Mouse (Mus musculus) cortical plate, adult 2 months (tissue): ENCODE measurements at regions not wholly inside any gene's neighbourhood (a gene's known extent, or its start where the extent isn't known, plus 50 kb on each side); places are given as distances from the start of the nearest gene placed in this dataset.
"Not testable (repeated sequence)": the region's sequence is repeated elsewhere in the genome, so short reads cannot be mapped to it uniquely, and the experiment has no call there.

Experiments
- H3K27ac ChIP-seq: fragments of 200-500 bp; 2 replicates; pipeline ENCODE4 v1.5.1; 2012; ENCODE audit warnings: low read length, control low read depth, inconsistent platforms; ENCODE audit not compliant: insufficient read depth
- H3K4me1 ChIP-seq: fragments of 200-500 bp; 2 replicates; pipeline ENCODE4 v1.6.1; 2011; ENCODE audit warnings: low read length; ENCODE audit not compliant: control insufficient read depth, insufficient read depth
- H3K4me3 ChIP-seq: fragments of 200-500 bp; 2 replicates; pipeline ENCODE4 v1.5.1; 2011; ENCODE audit warnings: mild to moderate bottlenecking, low read length, control low read depth; ENCODE audit not compliant: insufficient read depth
- CTCF ChIP-seq: fragments of 200-500 bp; IDR thresholded peaks from 2 replicates; pipeline ENCODE4 v1.5.1; 2011; ENCODE audit warnings: mild to moderate bottlenecking, control low read depth, low read length; ENCODE audit not compliant: insufficient read depth; ENCODE audit errors: extremely low read depth
- POLR2A ChIP-seq: fragments of 200-500 bp; IDR thresholded peaks from 2 replicates; pipeline ENCODE4 v1.6.1; 2011; ENCODE audit warnings: mild to moderate bottlenecking, low read length, control low read depth; ENCODE audit not compliant: insufficient read depth; ENCODE audit errors: extremely low read depth

DNA sequence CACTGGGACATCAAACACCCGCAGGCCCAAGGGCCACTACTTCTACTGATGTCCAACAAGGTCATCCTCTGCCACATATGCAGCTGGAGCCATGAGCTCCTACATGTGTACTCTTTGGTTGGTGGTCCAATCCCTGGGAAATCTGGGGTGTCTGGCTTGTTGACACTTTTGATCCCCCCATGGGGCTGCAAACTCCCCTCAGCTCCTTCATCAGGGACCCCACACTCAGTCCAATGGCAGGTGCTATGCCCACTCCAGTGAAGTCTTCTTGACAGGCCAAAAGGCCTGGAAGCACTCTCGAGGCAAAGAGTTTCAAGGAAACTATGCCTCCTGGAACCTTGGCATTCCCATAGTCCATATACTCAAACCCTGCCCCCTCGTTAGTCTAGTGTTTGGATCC lies 570.8 kb upstream of the Smc2 start:
- Histone ChIP-seq H3K27ac (no peak overlapping the region), H3K4me1 (no peaks in the 10 kb centered on the region), H3K4me3 (no peak overlapping the region)
- TF ChIP-seq POLR2A (no peak), CTCF (no peak)

DNA sequence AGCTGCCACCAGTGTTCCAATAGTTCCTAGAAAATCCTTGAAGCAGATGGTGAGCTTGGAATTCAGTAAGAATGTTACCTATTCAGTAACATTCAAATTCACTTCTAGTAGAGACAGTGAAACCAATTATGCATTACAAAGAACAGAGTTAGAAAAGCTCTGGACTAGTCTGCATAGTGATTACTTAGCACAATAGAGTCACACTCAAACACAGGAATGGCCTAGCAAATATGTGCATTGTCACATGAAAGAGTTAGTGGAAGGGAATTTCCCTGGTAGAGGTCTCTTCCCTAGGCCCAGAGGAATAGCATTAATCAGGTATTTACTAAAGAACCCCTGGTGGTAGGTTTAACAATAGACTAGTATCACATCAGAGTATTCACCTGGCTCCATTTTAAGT lies 570.3 kb upstream of the Smc2 start:
- H3K27ac ChIP-seq, H3K4me3 ChIP-seq, H3K4me1 ChIP-seq: not testable (repeated sequence)

DNA sequence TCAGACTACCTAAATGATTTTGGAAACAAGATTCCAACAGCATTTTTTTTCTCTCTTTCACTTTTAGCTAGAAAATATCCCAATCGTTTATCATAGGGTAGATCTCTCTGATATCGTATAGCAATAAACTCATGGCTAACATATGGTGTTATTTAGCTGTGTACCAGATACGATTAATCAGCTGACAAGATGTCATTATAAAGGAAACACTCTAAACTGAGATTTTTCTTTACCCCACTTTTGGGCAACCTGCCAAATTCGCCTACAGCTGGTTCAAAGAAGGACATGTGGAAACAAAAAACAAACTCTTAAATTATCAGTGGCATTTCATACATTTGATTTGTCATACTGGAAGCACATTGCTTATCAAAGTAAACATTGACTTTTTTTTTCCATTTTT lies 553.6 kb upstream of the Smc2 start:
- Histone ChIP-seq H3K4me1 (no peaks in the 10 kb centered on the region), H3K4me3 (no peak overlapping the region), H3K27ac (no peak overlapping the region)
- TF ChIP-seq POLR2A (no peak), CTCF (no peak)

DNA sequence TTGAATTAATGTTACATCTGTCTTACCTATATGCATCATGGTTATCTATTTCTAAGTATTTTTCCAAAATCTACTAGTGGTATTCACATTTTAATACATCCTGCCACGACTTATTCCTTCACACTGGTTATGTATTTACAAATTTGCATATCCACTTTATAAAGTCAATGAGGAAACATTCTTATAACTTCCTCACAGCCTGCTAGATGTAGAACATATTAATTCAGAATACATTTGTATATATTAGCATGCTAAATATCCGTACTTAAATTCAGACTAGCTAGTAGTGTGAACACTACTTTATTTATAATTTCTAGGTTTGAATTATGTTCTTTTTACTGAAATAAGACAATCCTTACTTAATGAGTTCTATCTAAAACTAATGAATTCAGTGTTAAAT lies 549.8 kb upstream of the Smc2 start:
- no peak overlapping the region for H3K4me3 ChIP-seq
- no peak for TF ChIP-seq CTCF
- no peak for TF ChIP-seq POLR2A
- H3K4me1 ChIP-seq: no peaks in the 10 kb centered on the region
- no peak overlapping the region for H3K27ac ChIP-seq

DNA sequence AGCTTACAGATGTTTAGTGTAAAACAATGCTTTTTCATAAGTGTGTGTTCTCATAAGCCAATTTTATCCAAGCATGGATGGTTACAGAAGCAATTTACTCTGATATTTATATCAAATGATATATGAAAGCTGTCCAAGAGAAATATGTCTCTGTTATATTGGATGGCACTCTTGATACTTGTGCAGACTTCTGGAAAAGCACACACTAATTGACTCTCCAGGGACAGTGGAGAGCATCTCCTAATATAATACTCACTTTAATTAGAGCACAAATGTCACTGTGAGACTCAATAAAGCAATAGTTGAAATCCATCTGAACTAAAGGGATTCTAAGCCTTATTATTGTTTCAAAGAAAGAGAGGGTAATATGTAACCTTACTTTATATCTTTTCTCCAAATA lies 510.8 kb upstream of the Smc2 start:
- no peak overlapping the region for H3K4me3 ChIP-seq
- H3K4me1 ChIP-seq: no peaks in the 10 kb centered on the region
- no peak overlapping the region for H3K27ac ChIP-seq
- TF ChIP-seq CTCF (no peak), POLR2A (no peak)

DNA sequence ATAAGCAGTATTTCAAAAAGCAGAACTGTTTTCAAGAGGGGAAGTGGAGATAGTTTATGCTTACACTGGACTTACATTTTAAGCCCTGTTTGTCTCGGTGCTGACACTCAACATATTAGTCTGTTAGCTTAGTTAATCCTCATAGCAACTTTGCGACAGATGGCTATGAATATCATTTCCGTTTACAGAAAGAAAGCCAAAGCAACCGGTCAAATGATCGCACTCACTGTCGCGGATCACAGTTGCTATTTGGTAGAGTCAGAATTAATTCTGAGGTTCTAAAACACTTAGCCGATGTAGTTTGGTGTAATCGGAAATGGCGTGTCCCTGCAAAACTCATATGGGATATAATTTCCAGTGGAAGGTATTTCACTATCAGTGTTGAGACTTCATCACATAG lies 469.3 kb upstream of the Smc2 start:
- no peak overlapping the region for H3K27ac ChIP-seq
- no peak for TF ChIP-seq POLR2A
- TF ChIP-seq CTCF: no peak
- no peak overlapping the region for H3K4me3 ChIP-seq
- H3K4me1 ChIP-seq: no peaks in the 10 kb centered on the region

DNA sequence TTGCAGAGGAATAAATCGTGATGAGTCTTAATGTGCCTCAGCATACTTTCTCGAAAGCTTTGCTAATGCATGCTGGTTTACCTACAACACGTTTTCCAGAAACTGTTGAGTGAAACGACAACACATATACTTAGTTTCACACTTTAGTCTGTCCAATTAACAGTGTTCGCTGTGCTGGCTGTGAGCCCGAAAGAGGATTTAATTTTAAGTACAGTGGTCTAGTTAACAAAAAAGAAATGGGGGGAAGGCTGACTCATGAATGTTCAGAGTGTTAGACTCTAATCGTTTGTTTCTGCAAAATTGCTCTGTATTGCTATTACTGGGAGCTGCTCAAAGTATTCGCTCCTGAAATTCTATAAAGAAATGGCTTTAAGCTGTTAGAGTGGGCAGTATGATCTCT lies 460.1 kb upstream of the Smc2 start:
- H3K4me3 ChIP-seq: no peak overlapping the region
- TF ChIP-seq CTCF (no peak), POLR2A (no peak)
- H3K4me1 ChIP-seq: no peaks in the 10 kb centered on the region
- H3K27ac ChIP-seq: no peak overlapping the region

DNA sequence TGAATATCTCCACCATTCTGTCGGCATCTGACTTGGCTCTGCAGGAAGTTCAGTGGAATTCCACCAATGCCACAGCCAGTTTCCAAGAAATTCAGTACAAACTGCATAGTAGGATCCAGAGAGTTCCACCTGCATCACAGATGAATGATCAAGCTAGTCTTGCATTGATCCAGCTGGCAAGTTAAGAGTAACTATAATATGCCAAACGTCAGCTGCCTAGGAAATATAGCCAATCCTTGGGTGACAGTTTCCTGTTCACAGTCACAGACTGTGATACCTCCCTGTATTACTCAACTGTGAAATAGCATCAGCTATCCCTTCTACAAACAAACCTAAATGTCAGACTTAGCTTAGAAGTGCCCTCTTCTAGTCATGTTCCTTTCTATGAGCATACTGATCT lies 446.6 kb upstream of the Smc2 start:
- Histone ChIP-seq H3K4me3 (no peak overlapping the region), H3K27ac (no peak overlapping the region), H3K4me1 (no peaks in the 10 kb centered on the region)
- TF ChIP-seq POLR2A: no peak
- TF ChIP-seq CTCF: no peak

DNA sequence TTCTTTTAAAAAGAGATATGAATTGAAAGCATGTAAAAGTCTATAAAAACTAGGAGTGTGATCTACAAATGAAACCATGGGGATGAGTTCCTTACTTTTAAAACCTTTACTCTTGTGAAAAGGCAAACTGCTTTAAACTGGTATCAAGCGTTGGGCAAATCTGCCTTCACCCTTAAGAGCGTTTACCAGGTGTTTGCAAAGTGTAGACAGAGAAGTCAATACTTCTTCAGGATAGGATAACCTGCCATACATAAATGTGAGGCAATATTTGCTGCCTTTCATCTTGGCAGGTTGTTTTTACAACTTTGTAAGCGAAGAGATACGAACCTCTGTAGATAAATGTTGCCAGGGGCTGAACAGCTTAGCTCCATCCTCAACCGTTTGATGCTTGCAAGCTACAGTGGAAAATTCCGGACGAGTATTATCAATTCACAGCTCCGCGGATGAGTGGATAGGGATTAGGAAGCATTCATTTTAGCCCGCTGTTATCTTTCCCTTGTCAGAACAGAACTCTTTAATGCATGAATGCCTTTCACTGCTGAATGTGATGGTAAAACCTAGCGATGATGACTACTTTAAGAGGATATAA lies 402.2 kb upstream of the Smc2 start:
- Histone ChIP-seq H3K4me1 (no peaks in the 10 kb centered on the region), H3K4me3 (no peak overlapping the region), H3K27ac (no peak overlapping the region)
- no peak for TF ChIP-seq POLR2A
- TF ChIP-seq CTCF: no peak

DNA sequence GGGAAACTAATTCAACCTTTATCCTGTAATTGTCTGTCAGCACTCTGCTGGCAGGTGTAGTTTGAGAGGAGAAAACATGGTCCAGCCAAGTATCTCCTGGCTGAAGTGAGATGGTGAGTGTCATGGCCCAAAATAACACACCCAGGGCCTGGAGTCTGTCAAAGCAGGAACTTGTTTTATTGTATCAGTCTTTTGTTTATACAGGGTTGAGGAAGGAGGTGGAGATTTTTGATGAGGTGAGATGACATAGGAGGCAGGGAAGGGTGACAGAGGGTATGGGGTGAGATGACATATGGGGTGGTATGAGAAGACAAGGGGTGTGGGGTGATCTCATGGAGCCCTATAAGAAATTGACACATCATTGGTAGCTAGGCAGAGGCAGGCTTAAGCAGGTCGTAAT lies 395.6 kb upstream of the Smc2 start:
- Histone ChIP-seq H3K4me1 (no peaks in the 10 kb centered on the region), H3K27ac (no peak overlapping the region), H3K4me3 (no peak overlapping the region)
- no peak for TF ChIP-seq CTCF
- TF ChIP-seq POLR2A: no peak

DNA sequence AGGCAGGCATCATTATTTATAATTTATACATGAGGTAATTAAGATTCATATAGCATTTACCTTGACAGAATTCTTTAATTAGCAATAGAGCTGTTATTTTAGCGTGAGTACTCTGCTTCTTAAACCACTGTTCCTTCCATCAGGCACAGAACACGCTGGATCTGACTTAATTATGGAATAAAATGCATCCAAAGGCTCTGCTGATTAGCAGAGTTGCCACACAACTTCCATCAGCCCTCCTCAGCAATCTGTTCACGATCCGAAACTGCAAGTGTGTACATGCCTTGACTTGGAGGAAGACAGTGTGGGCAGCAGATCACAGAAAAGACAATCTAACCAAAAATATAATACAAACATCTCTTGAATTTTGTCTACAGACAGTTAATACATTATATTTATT lies 388.1 kb upstream of the Smc2 start:
- TF ChIP-seq POLR2A (no peak), CTCF (no peak)
- Histone ChIP-seq H3K27ac (no peak overlapping the region), H3K4me3 (no peak overlapping the region), H3K4me1 (no peaks in the 10 kb centered on the region)
